Mouse (Mus musculus) thymus, adult 2 months (tissue): Measurements from ENCODE around the gene Larp1b. TPM values are rescaled to one million over a fixed set of nuclear protein-coding genes. Genes with fewer than 3 reads are reported as not detected.

Experiments
- DNase-seq: peaks from one replicate; pipeline ENCODE4 v3.0.0; 2021
- H3K27ac ChIP-seq: fragments of 200-500 bp; 2 replicates; pipeline ENCODE4 v1.5.1; 2012; ENCODE audit warnings: low read length, control low read depth; ENCODE audit not compliant: control insufficient read depth, insufficient read depth
- H3K27me3 ChIP-seq: fragments of 200-500 bp; 2 replicates; pipeline ENCODE4 v1.6.1; 2012; ENCODE audit warnings: mild to moderate bottlenecking, low read length, moderate library complexity, mixed read lengths; ENCODE audit not compliant: control insufficient read depth, insufficient read depth
- H3K36me3 ChIP-seq: fragments of 200-500 bp; 2 replicates; pipeline ENCODE4 v1.6.1; 2012; ENCODE audit warnings: mild to moderate bottlenecking, low read length, moderate library complexity; ENCODE audit not compliant: control insufficient read depth, insufficient read depth
- H3K4me1 ChIP-seq: fragments of 200-500 bp; replicated peaks from 2 replicates; pipeline ENCODE4 v1.6.1; 2012; ENCODE audit warnings: low read length; ENCODE audit not compliant: control insufficient read depth, insufficient read depth
- H3K4me3 ChIP-seq: fragments of 200-500 bp; 2 replicates; pipeline ENCODE4 v1.5.1; 2012; ENCODE audit warnings: mild to moderate bottlenecking, low read length, control low read depth, moderate library complexity; ENCODE audit not compliant: control insufficient read depth, insufficient read depth
- CTCF ChIP-seq: fragments of 200-500 bp; IDR thresholded peaks from 2 replicates; pipeline ENCODE4 v1.5.1; 2012; ENCODE audit warnings: mild to moderate bottlenecking, control low read depth, low read length, moderate library complexity, borderline replicate concordance; ENCODE audit not compliant: control insufficient read depth, poor library complexity, insufficient read depth; ENCODE audit errors: extremely low read depth
- POLR2A ChIP-seq: fragments of 200-500 bp; IDR thresholded peaks from 2 replicates; pipeline ENCODE4 v1.6.1; 2012; ENCODE audit warnings: mild to moderate bottlenecking, low read length, control low read depth, moderate library complexity; ENCODE audit not compliant: control insufficient read depth, poor library complexity, insufficient read depth; ENCODE audit errors: extremely low read depth
- WGBS: fragments of 180-500 bp; shearing (Covaris S2); methylation state at CpG from one replicate; pipeline ENCODE4 v1.1.7; 2018; 5-methylcytosine and 5-hydroxymethylcytosine counted together
- polyA plus RNA-seq: library from polyadenylated mRNA; depleted of rRNA; stranded (reverse); fragments of >200 nt; gene quantifications from 2 replicates; pipeline ENCODE4 v1.2.3, GENCODE M21; 2012

Gene Larp1b
- polyA plus RNA-seq, 1 experiment, result 4.8 TPM

- Histone ChIP-seq H3K27ac (no peak overlapping the region), H3K4me3 (no peak overlapping the region), H3K27me3 (no peaks in the 10 kb centered on the region), H3K4me1 (no peaks in the 10 kb centered on the region), H3K36me3 (no peaks in the 10 kb centered on the region)
- TF ChIP-seq CTCF (no peak), POLR2A (no peak)
- 65% methylated on average over 2 of the region's 2 CpGs for WGBS
- DNase-seq, result no peak
Measured at GRCm38 (mm10) chr3:40988722-40989121, 39.1 kb downstream of the Larp1b start.

GRCm38 (mm10) chr3:40991541-40991940, 41.9 kb downstream of the Larp1b start:
- no peak for DNase-seq
- H3K27me3 ChIP-seq, result no peaks in the 10 kb centered on the region
- 94% methylated on average over 3 of the region's 3 CpGs for WGBS
- no peaks in the 10 kb centered on the region for H3K4me1 ChIP-seq
- TF ChIP-seq POLR2A (no peak), CTCF (no peak)
- no peak overlapping the region for H3K27ac ChIP-seq
- no peak overlapping the region for H3K4me3 ChIP-seq
- no peaks in the 10 kb centered on the region for H3K36me3 ChIP-seq

GRCm38 (mm10) chr3:40995161-40995560, 45.5 kb downstream of the Larp1b start:
- no peaks in the 10 kb centered on the region for H3K4me1 ChIP-seq
- DNase-seq, result no peak
- no peaks in the 10 kb centered on the region for H3K27me3 ChIP-seq
- no peak for TF ChIP-seq POLR2A
- no peak for TF ChIP-seq CTCF
- H3K4me3 ChIP-seq, result no peak overlapping the region
- H3K36me3 ChIP-seq, result no peaks in the 10 kb centered on the region
- no peak overlapping the region for H3K27ac ChIP-seq
- 98% methylated on average over 1 of the region's 1 CpGs for WGBS

GRCm38 (mm10) chr3:41009315-41009714, 59.7 kb downstream of the Larp1b start:
- DNase-seq, result no peak
- H3K27me3 ChIP-seq, result no peaks in the 10 kb centered on the region
- H3K4me1 ChIP-seq, result no peaks in the 10 kb centered on the region
- H3K4me3 ChIP-seq, result no peak overlapping the region
- WGBS, result 89% methylated on average over 8 of the region's 8 CpGs
- H3K27ac ChIP-seq, result no peak overlapping the region
- H3K36me3 ChIP-seq, result no peaks in the 10 kb centered on the region
- no peak for TF ChIP-seq CTCF
- no peak for TF ChIP-seq POLR2A

GRCm38 (mm10) chr3:41009990-41010389, 60.4 kb downstream of the Larp1b start:
- H3K27ac ChIP-seq, result no peak overlapping the region
- no peak overlapping the region for H3K4me3 ChIP-seq
- no peak for DNase-seq
- H3K4me1 ChIP-seq, result no peaks in the 10 kb centered on the region
- H3K27me3 ChIP-seq, result no peaks in the 10 kb centered on the region
- H3K36me3 ChIP-seq, result no peaks in the 10 kb centered on the region
- WGBS, result 95% methylated on average over 3 of the region's 3 CpGs
- TF ChIP-seq CTCF (no peak), POLR2A (no peak)

- H3K4me1 ChIP-seq, result no peaks in the 10 kb centered on the region
- no peak for DNase-seq
Measured at GRCm38 (mm10) chr3:41010701-41011100, 61.1 kb downstream of the Larp1b start.

GRCm38 (mm10) chr3:41012451-41012850, 62.8 kb downstream of the Larp1b start:
- WGBS, result 96% methylated on average over 7 of the region's 7 CpGs
- Histone ChIP-seq H3K27me3 (no peaks in the 10 kb centered on the region), H3K36me3 (no peaks in the 10 kb centered on the region)

More at GRCm38 (mm10) chr3:41010701-41011100, 61.1 kb downstream of the Larp1b start:
- TF ChIP-seq CTCF (no peak), POLR2A (no peak)
- Histone ChIP-seq H3K27me3 (no peaks in the 10 kb centered on the region), H3K4me3 (no peak overlapping the region), H3K36me3 (no peaks in the 10 kb centered on the region), H3K27ac (no peak overlapping the region)
- 94% methylated on average over 6 of the region's 6 CpGs for WGBS

More at GRCm38 (mm10) chr3:41012451-41012850, 62.8 kb downstream of the Larp1b start:
- H3K4me3 ChIP-seq, result no peak overlapping the region
- H3K4me1 ChIP-seq, result no peaks in the 10 kb centered on the region
- no peak for DNase-seq
- TF ChIP-seq POLR2A (no peak), CTCF (no peak)
- H3K27ac ChIP-seq, result no peak overlapping the region
